Mouse (Mus musculus): ENCODE results near the gene Ap1b1.

- TF ChIP-seq RCOR1 (conservative IDR thresholded peaks at IDR 0.05; ENCODE audit: low read depth, low read length), result no peak
- TF ChIP-seq CHD2 (IDR thresholded peaks at IDR 0.05; ENCODE audit: low read length), result no peak
- TF ChIP-seq MAFK (IDR thresholded peaks at IDR 0.05; ENCODE audit: insufficient replicate concordance, low read length), result no peak
- no peak for TF ChIP-seq CTCF (conservative IDR thresholded peaks at IDR 0.05 in 1 of 2, IDR thresholded peaks at IDR 0.05 in 1 of 2; ENCODE audit: low read depth in 2 of 2, low read length in 2 of 2)
- TF ChIP-seq POLR2A (IDR thresholded peaks at IDR 0.05; ENCODE audit: low read depth, low read length), result no peak
- TF ChIP-seq UBTF (IDR thresholded peaks at IDR 0.05; ENCODE audit: low read depth, low read length), result no peak
- no peak for TF ChIP-seq ZKSCAN1 (IDR thresholded peaks at IDR 0.05; ENCODE audit: borderline replicate concordance, low read depth, low read length)
- TF ChIP-seq SIN3A (IDR thresholded peaks at IDR 0.05; ENCODE audit: low read length), result no peak
- no peak for TF ChIP-seq BHLHE40 (IDR thresholded peaks at IDR 0.05; ENCODE audit: low read depth, low read length)
- no peak for TF ChIP-seq MYC (IDR thresholded peaks at IDR 0.05; ENCODE audit: low read depth, low read length)
- no peak for TF ChIP-seq ETS1 (conservative IDR thresholded peaks at IDR 0.05; ENCODE audit: low read depth, low read length)
Measured at GRCm38 (mm10) chr11:4946947-4947812, 39.4 kb upstream of the Ap1b1 start.

Measured in CH12.LX (cell line).